Mouse (Mus musculus) liver, postnatal 0 days (tissue): Measurements from ENCODE around the gene Aplnr. TPM values are rescaled to one million over a fixed set of nuclear protein-coding genes. Genes with fewer than 3 reads are reported as not detected.

Experiments used
- ATAC-seq: fragments of 200-750 bp; cut with Nextera tagmentation; 2 replicates; pipeline ENCODE4 v1.8.0; 2017; ENCODE audit warnings: mild to moderate bottlenecking, moderate library complexity
- DNase-seq: peaks from one replicate; pipeline ENCODE4 v3.0.0-alpha.2; 2016
- H3K27ac ChIP-seq: fragments of 300-500 bp; sonication (generic); 2 replicates; pipeline ENCODE4 v1.5.1; 2014; ENCODE audit warnings: antibody characterized with exemption, moderate library complexity, mild to moderate bottlenecking, low read depth
- H3K27me3 ChIP-seq: fragments of 300-500 bp; sonication (generic); 2 replicates; pipeline ENCODE4 v1.6.1; 2014; ENCODE audit warnings: low read length, control low read depth, mixed read lengths; ENCODE audit not compliant: insufficient read depth
- H3K36me3 ChIP-seq: fragments of 300-500 bp; sonication (generic); replicated peaks from 2 replicates; pipeline ENCODE4 v1.6.1; 2014; ENCODE audit warnings: mild to moderate bottlenecking, control low read depth, low read length, moderate library complexity, mixed read lengths; ENCODE audit not compliant: insufficient read depth
- H3K4me1 ChIP-seq: fragments of 300-500 bp; sonication (generic); 2 replicates; pipeline ENCODE4 v1.6.1; 2014; ENCODE audit warnings: antibody characterized with exemption, mild to moderate bottlenecking, control low read depth; ENCODE audit not compliant: insufficient read depth
- H3K4me2 ChIP-seq: fragments of 300-500 bp; sonication (generic); 2 replicates; pipeline ENCODE4 v1.6.1; 2014; ENCODE audit warnings: low read depth, mild to moderate bottlenecking, low read length, moderate library complexity, mixed read lengths
- H3K4me3 ChIP-seq: fragments of 300-500 bp; sonication (generic); 2 replicates; pipeline ENCODE4 v1.5.1; 2014; ENCODE audit warnings: low read depth, low read length
- H3K9ac ChIP-seq: fragments of 300-500 bp; sonication (generic); replicated peaks from 2 replicates; pipeline ENCODE4 v1.6.1; 2014; ENCODE audit warnings: mild to moderate bottlenecking, moderate library complexity
- H3K9me3 ChIP-seq: fragments of 300-500 bp; sonication (generic); 2 replicates; pipeline ENCODE4 v1.6.1; 2016; ENCODE audit warnings: mild to moderate bottlenecking, control low read depth, low read length, mixed read lengths
- CTCF ChIP-seq: sonication (generic); IDR thresholded peaks from 2 replicates; pipeline ENCODE4 v1.5.1; 2016; ENCODE audit warnings: antibody characterized with exemption, low read depth
- EP300 ChIP-seq: IDR thresholded peaks from 2 replicates; pipeline ENCODE4 v1.6.1; 2016; ENCODE audit warnings: antibody characterized with exemption, low read depth, mild to moderate bottlenecking
- WGBS: fragments of 180-500 bp; shearing (Covaris S2); extraction: QIAGEN DNeasy Blood & Tissue Kit; methylation state at CpG from one replicate; pipeline ENCODE4 v1.1.7; 2014; ENCODE audit not compliant: insufficient replicate concordance; 5-methylcytosine and 5-hydroxymethylcytosine counted together
- polyA plus RNA-seq: library from polyadenylated mRNA; unstranded; fragments of >200 nt; fragmentation: Nextera tagmentation; extraction: Ambion mirVana; gene quantifications from 2 replicates; pipeline ENCODE4 v1.2.1, GENCODE M21; 2015

Gene Aplnr
- polyA plus RNA-seq, 1 experiment from 2014 or later: 2.5 TPM

GRCm38 (mm10) chr2:85135099-85135498 is 926 bp upstream of the Aplnr start:
- 33% methylated on average over 1 of the region's 1 CpGs for WGBS
- no peak overlapping the region for H3K4me3 ChIP-seq
- no peaks in the 10 kb centered on the region for H3K36me3 ChIP-seq
- no peaks in the 10 kb centered on the region for H3K9me3 ChIP-seq
- TF ChIP-seq CTCF (no peak), EP300 (no peak)
- no peak overlapping the region for H3K4me2 ChIP-seq
- H3K4me1 ChIP-seq: peaks cover 9% of the 10 kb centered on the region
- ATAC-seq (no peak), DNase-seq (no peak)
- H3K27ac ChIP-seq: no peak overlapping the region
- H3K27me3 ChIP-seq: no peaks in the 10 kb centered on the region
- no peak overlapping the region for H3K9ac ChIP-seq

- peaks cover 1% of the 10 kb centered on the region for H3K4me1 ChIP-seq
- ATAC-seq: no peak
- 78% methylated on average over 21 of the region's 21 CpGs for WGBS
- no peaks in the 10 kb centered on the region for H3K27me3 ChIP-seq
- H3K36me3 ChIP-seq: no peaks in the 10 kb centered on the region
- H3K9ac ChIP-seq: no peak overlapping the region
- DNase-seq: no peak
- no peak overlapping the region for H3K4me3 ChIP-seq
- TF ChIP-seq EP300 (no peak), CTCF (no peak)
- peak overlapping the region; percentile 38 for H3K4me2 ChIP-seq
- no peak overlapping the region for H3K27ac ChIP-seq
- no peaks in the 10 kb centered on the region for H3K9me3 ChIP-seq
Measured at GRCm38 (mm10) chr2:85136831-85137520, 951 bp downstream of the Aplnr start.

- Histone ChIP-seq H3K4me1 (no peaks in the 10 kb centered on the region; the same call in 1 of the 2 replicates), H3K4me2 (peak overlapping the region; percentile 38), H3K9ac (no peak overlapping the region), H3K9me3 (no peaks in the 10 kb centered on the region), H3K27ac (no peak overlapping the region), H3K27me3 (no peaks in the 10 kb centered on the region), H3K4me3 (no peak overlapping the region), H3K36me3 (no peaks in the 10 kb centered on the region)
- WGBS: 23% methylated on average over 10 of the region's 10 CpGs
- no peak; the same call in 1 of the 2 replicates for ATAC-seq
- TF ChIP-seq CTCF: no peak
- no peak for DNase-seq
Measured at GRCm38 (mm10) chr2:85137601-85138140, 1.6 kb downstream of the Aplnr start.

GRCm38 (mm10) chr2:85138143-85138542 is 2.1 kb downstream of the Aplnr start:
- Histone ChIP-seq H3K4me3 (no peak overlapping the region), H3K4me2 (no peak overlapping the region), H3K9me3 (no peaks in the 10 kb centered on the region), H3K9ac (no peak overlapping the region), H3K36me3 (no peaks in the 10 kb centered on the region), H3K27me3 (no peaks in the 10 kb centered on the region), H3K27ac (no peak overlapping the region), H3K4me1 (no peaks in the 10 kb centered on the region; the same call in 1 of the 2 replicates)
- no peak for ATAC-seq
- no peak for DNase-seq
- 0 out of 2 replicates have a peak, but pooled peaks have one; percentile 13 for TF ChIP-seq CTCF
- TF ChIP-seq EP300: no peak
- WGBS: 22% methylated on average over 2 of the region's 2 CpGs

GRCm38 (mm10) chr2:85139393-85139792 is 3.4 kb downstream of the Aplnr start:
- DNase-seq (no peak), ATAC-seq (no peak)
- Histone ChIP-seq H3K36me3 (no peaks in the 10 kb centered on the region), H3K27ac (no peak overlapping the region), H3K27me3 (no peaks in the 10 kb centered on the region), H3K9me3 (no peaks in the 10 kb centered on the region), H3K9ac (no peak overlapping the region), H3K4me1 (no peaks in the 10 kb centered on the region; the same call in 1 of the 2 replicates), H3K4me3 (no peak overlapping the region), H3K4me2 (no peak overlapping the region)
- WGBS: 45% methylated on average over 4 of the region's 4 CpGs
- TF ChIP-seq EP300 (no peak), CTCF (no peak)

GRCm38 (mm10) chr2:85139846-85140245 is 3.8 kb downstream of the Aplnr start:
- no peaks in the 10 kb centered on the region for H3K36me3 ChIP-seq
- no peak overlapping the region for H3K9ac ChIP-seq

More at GRCm38 (mm10) chr2:85139846-85140245, 3.8 kb downstream of the Aplnr start:
- Histone ChIP-seq H3K9me3 (no peaks in the 10 kb centered on the region), H3K4me3 (no peak overlapping the region), H3K27me3 (no peaks in the 10 kb centered on the region), H3K4me2 (no peak overlapping the region), H3K27ac (no peak overlapping the region), H3K4me1 (no peaks in the 10 kb centered on the region; the same call in 1 of the 2 replicates)
- DNase-seq: no peak
- 64% methylated on average over 7 of the region's 7 CpGs for WGBS
- ATAC-seq: no peak
- TF ChIP-seq CTCF (no peak), EP300 (no peak)
